Mouse (Mus musculus): ENCODE data around the gene Bcl2l10. TPM values are rescaled to one million over a fixed set of nuclear protein-coding genes. Genes with fewer than 3 reads are reported as not detected.

Bcl2l10 gene
- polyA plus RNA-seq, 2 experiments, result not detected

DNA sequence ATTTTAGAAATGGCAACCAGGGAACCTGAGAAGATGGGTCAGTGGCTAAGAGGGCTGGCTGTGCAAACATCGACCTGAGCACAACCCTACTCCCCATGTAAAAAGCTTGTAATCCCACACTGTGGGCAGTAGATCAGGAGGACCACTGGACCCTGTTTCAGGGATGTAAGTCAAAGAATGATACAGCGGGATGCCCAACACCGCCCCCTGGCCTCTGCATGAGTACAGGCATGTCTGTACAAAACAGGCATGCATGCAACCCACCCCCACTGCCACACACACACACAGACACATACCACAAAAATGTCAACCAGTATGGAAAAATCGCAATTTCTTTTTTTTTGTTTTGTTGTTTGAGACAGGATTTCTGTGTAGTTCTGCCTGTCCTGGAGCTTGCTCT, 51.5 kb downstream of the Bcl2l10 start:
- Histone ChIP-seq H3K4me1 (ENCODE audit: control insufficient read depth, insufficient read depth, low read length) (no peaks in the 10 kb centered on the region), H3K36me3 (ENCODE audit: control insufficient read depth, insufficient read depth, low read length) (peaks cover 47% of the 10 kb centered on the region), H3K4me2 (replicated peaks; ENCODE audit: low read depth, low read length, severe bottlenecking) (no peak overlapping the region), H3K4me3 (replicated peaks; ENCODE audit: low read length) (no peak overlapping the region), H3K9ac (ENCODE audit: low read depth, low read length, severe bottlenecking) (no peak overlapping the region), H3K27ac (replicated peaks; ENCODE audit: low read depth, low read length) (no peak overlapping the region), H3K9me3 (ENCODE audit: control insufficient read depth, low read length) (no peaks in the 10 kb centered on the region), H3K27me3 (ENCODE audit: control insufficient read depth, insufficient read depth, low read length) (no peaks in the 10 kb centered on the region)
- TF ChIP-seq POLR2A (IDR thresholded peaks at IDR 0.05; ENCODE audit: borderline replicate concordance, extremely low read depth, insufficient read depth, insufficient read length), result no peak
- WGBS, result 87% methylated on average over 4 of the region's 4 CpGs
- DNase-seq (ENCODE audit: low spot score), result no peak
- ATAC-seq (ENCODE audit: low FRiP score, low read depth), result no peak

DNA sequence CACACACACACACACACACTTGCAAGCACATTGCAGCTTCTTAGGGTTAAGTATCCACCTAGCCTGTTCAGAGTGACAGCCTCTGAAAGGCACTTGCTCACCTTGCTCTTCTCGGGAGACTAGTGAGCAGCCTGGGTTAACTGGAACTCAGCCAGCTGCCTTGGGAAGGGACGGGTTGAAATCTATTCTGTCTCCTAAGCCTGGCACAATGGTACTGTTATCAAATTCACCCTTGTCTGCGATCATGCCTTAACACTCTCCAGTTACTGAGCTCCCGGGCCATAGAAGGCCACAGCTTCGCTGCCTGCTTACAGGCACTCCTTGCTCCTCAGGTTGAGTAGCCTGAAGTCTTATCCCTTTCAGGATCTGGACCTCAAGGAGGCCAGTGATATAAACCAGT, 53.1 kb downstream of the Bcl2l10 start:
- Histone ChIP-seq H3K9me3 (ENCODE audit: control insufficient read depth, low read length) (no peaks in the 10 kb centered on the region), H3K4me2 (replicated peaks; ENCODE audit: low read depth, low read length, severe bottlenecking) (no peak overlapping the region), H3K27ac (replicated peaks; ENCODE audit: low read depth, low read length) (no peak overlapping the region), H3K36me3 (ENCODE audit: control insufficient read depth, insufficient read depth, low read length) (peaks cover 32% of the 10 kb centered on the region), H3K9ac (ENCODE audit: low read depth, low read length, severe bottlenecking) (no peak overlapping the region), H3K27me3 (ENCODE audit: control insufficient read depth, insufficient read depth, low read length) (no peaks in the 10 kb centered on the region), H3K4me1 (ENCODE audit: control insufficient read depth, insufficient read depth, low read length) (no peaks in the 10 kb centered on the region), H3K4me3 (replicated peaks; ENCODE audit: low read length) (no peak overlapping the region)
- no peak for DNase-seq (ENCODE audit: low spot score)
- no peak for TF ChIP-seq POLR2A (IDR thresholded peaks at IDR 0.05; ENCODE audit: borderline replicate concordance, extremely low read depth, insufficient read depth, insufficient read length)
- ATAC-seq (ENCODE audit: low FRiP score, low read depth), result no peak
- WGBS, result 77% methylated on average over 5 of the region's 5 CpGs

Other genes starting within 250 kb of the Bcl2l10 start
- 0.27 and 0.52 TPM in 2 replicates for gene Myo5c, start 115.7 kb upstream of the Bcl2l10 start, polyA plus RNA-seq (2012; rRNA removed)
- 0.15 and 0.23 TPM in 2 replicates for gene Myo5c, start 115.7 kb upstream of the Bcl2l10 start, polyA plus RNA-seq (2014; fragmentation: Nextera tagmentation; extraction: Ambion mirVana)
- gene Gnb5, start 41.5 kb upstream of the Bcl2l10 start, polyA plus RNA-seq (2012; rRNA removed), result 26.9 and 27.9 TPM in 2 replicates
- 28.0 and 28.5 TPM in 2 replicates for gene Gnb5, start 41.5 kb upstream of the Bcl2l10 start, polyA plus RNA-seq (2014; fragmentation: Nextera tagmentation; extraction: Ambion mirVana)
- gene Mapk6, start 62.2 kb downstream of the Bcl2l10 start, polyA plus RNA-seq (2012; rRNA removed), result 37.5 and 38.8 TPM in 2 replicates
- gene Mapk6, start 62.2 kb downstream of the Bcl2l10 start, polyA plus RNA-seq (2014; fragmentation: Nextera tagmentation; extraction: Ambion mirVana), result 57.0 and 71.3 TPM in 2 replicates
- 11.9 and 21.9 TPM in 2 replicates for gene Leo1, start 93.8 kb downstream of the Bcl2l10 start, polyA plus RNA-seq (2012; rRNA removed)
- gene Leo1, start 93.8 kb downstream of the Bcl2l10 start, polyA plus RNA-seq (2014; fragmentation: Nextera tagmentation; extraction: Ambion mirVana), result 33.5 and 34.8 TPM in 2 replicates
- 41.4 and 48.8 TPM in 2 replicates for gene Tmod3, start 211.9 kb downstream of the Bcl2l10 start, polyA plus RNA-seq (2012; rRNA removed)
- gene Tmod3, start 211.9 kb downstream of the Bcl2l10 start, polyA plus RNA-seq (2014; fragmentation: Nextera tagmentation; extraction: Ambion mirVana), result 120 and 121 TPM in 2 replicates